Mouse (Mus musculus): ENCODE measurements around the gene Pak3. TPM values are rescaled to one million over a fixed set of nuclear protein-coding genes. Genes with fewer than 3 reads are reported as not detected.

Gene Pak3
- total RNA-seq, 2 experiments from 2014 or later: 128 to 133 TPM

Small RNA genes within 50 kb of the gene (microRNA-seq; reads per million reads assigned to microRNA genes)
- not detected for gene Gm47298

Other genes with a start within 250 kb of the Pak3 start
- gene Chrdl1, start 124.3 kb upstream of the Pak3 start, total RNA-seq (2021): 10 to 100 TPM; 14.3 to 15.7 TPM

Measured in left cerebral cortex, postnatal 36 days (tissue).